Mouse (Mus musculus) cortical plate, adult 2 months (tissue): ENCODE results near the gene Gm5089. TPM values are rescaled to one million over a fixed set of nuclear protein-coding genes. Genes with fewer than 3 reads are reported as not detected.
"Not testable (repeated sequence)": the region's sequence is repeated elsewhere in the genome, so short reads cannot be mapped to it uniquely, and the experiment has no call there.

ENCODE experiments used
- H3K27ac ChIP-seq: fragments of 200-500 bp; 2 replicates; pipeline ENCODE4 v1.5.1; 2012; ENCODE audit warnings: low read length, control low read depth, inconsistent platforms; ENCODE audit not compliant: insufficient read depth
- H3K4me1 ChIP-seq: fragments of 200-500 bp; 2 replicates; pipeline ENCODE4 v1.6.1; 2011; ENCODE audit warnings: low read length; ENCODE audit not compliant: control insufficient read depth, insufficient read depth
- H3K4me3 ChIP-seq: fragments of 200-500 bp; 2 replicates; pipeline ENCODE4 v1.5.1; 2011; ENCODE audit warnings: mild to moderate bottlenecking, low read length, control low read depth; ENCODE audit not compliant: insufficient read depth
- CTCF ChIP-seq: fragments of 200-500 bp; IDR thresholded peaks from 2 replicates; pipeline ENCODE4 v1.5.1; 2011; ENCODE audit warnings: mild to moderate bottlenecking, control low read depth, low read length; ENCODE audit not compliant: insufficient read depth; ENCODE audit errors: extremely low read depth
- POLR2A ChIP-seq: fragments of 200-500 bp; IDR thresholded peaks from 2 replicates; pipeline ENCODE4 v1.6.1; 2011; ENCODE audit warnings: mild to moderate bottlenecking, low read length, control low read depth; ENCODE audit not compliant: insufficient read depth; ENCODE audit errors: extremely low read depth
- polyA plus RNA-seq: library from polyadenylated mRNA; depleted of rRNA; stranded (reverse); fragments of >200 nt; gene quantifications from 2 replicates; pipeline ENCODE4 v1.2.3, GENCODE M21; 2012

Gm5089 gene
- polyA plus RNA-seq, 1 experiment = 0.17 TPM

DNA sequence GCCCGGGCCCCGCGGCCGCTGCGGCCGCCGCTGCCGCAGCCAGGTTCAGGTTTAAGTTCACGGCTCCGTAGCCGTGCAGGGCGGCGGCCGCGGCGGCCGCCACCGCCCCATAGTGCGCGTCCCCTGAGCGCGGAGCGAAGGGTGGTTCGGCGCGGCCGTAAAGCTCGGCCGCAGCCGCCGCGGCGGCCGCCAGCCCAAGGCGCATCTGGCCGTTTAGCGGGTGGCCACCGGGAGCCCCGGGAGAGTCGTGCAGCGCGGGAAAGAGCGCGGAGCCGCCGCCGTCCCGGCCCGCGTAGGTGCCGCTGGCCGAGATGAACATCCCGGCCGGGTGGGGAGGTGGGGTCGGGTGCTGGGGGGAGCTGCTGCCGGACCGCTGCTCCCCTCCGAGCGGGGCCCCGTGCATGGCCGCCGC, 13.4 kb upstream of the Gm5089 start:
- Histone ChIP-seq H3K4me1 (no peaks in the 10 kb centered on the region), H3K27ac (peak overlapping the region; percentile 93), H3K4me3 (peak overlapping the region; percentile 24)
- no peak for TF ChIP-seq CTCF
- no peak for TF ChIP-seq POLR2A

GRCm38 (mm10) chr14:122463734-122464341, 12.9 kb upstream of the Gm5089 start:
- Histone ChIP-seq H3K27ac (peak overlapping the region; percentile 95), H3K4me3 (peak overlapping the region; percentile 48)
- not testable (repeated sequence) for H3K4me1 ChIP-seq

- H3K4me1 ChIP-seq = no peaks in the 10 kb centered on the region
- H3K4me3 ChIP-seq = peak overlapping the region; percentile 48
- H3K27ac ChIP-seq = peak overlapping the region; percentile 95
- TF ChIP-seq CTCF (no peak), POLR2A (no peak)
Measured at GRCm38 (mm10) chr14:122463080-122463691, 12.3 kb upstream of the Gm5089 start.

DNA sequence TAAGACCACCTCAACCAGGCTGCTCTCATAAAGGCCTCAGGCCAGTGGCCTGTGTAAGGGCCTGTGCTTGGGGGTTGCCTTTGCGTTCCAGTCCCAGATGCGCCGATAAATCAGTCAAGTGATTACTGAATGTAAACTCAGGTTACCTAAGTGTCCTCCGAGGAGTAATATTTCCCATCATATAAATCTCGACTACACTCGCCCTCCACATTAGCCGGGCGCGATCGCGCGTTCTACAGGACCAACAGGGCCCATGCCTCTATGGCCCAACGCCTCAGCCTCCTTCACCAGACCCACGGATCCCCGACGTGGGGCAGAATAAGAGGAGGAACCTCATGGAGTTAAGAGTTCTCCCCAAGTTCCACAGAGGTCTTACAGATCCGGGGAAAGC, 11.8 kb upstream of the Gm5089 start:
- peak overlapping the region; percentile 48 for H3K4me3 ChIP-seq
- TF ChIP-seq POLR2A (no peak), CTCF (no peak)
- no peaks in the 10 kb centered on the region for H3K4me1 ChIP-seq
- H3K27ac ChIP-seq = peak overlapping the region; percentile 95

- H3K4me1 ChIP-seq = no peaks in the 10 kb centered on the region
- TF ChIP-seq CTCF (no peak), POLR2A (no peak)
- peak overlapping the region; percentile 54 for H3K27ac ChIP-seq
- peak overlapping the region; percentile 11; the same call in 1 of the 2 replicates for H3K4me3 ChIP-seq
Measured at GRCm38 (mm10) chr14:122461966-122462365, 11.1 kb upstream of the Gm5089 start.

- 0 out of 2 replicates have a peak overlapping the region, but pooled peaks have one; percentile 11 for H3K4me3 ChIP-seq
- no peaks in the 10 kb centered on the region for H3K4me1 ChIP-seq
- peak overlapping the region; percentile 54; the same call in 1 of the 2 replicates for H3K27ac ChIP-seq
- TF ChIP-seq POLR2A (no peak), CTCF (no peak)
Measured at GRCm38 (mm10) chr14:122461500-122461899, 10.6 kb upstream of the Gm5089 start.

DNA sequence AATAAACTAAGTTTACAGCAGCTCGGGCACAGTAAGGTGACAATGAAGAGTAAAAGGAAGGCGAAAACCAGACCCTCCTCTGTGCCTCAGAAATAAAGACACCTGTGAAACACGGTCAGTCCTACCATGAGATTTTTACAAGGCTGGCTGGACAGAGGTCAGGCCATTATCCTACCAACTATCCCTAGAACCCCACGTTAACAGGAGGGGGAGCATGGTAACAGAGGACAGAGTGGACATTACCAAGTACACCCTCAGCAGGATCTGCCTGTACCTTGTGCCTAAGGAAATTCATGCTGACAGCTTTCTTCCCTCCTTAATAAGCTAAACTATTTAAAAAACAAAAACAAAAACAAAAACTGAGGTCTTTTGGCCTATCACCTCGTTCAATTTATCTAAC, 9.3 kb upstream of the Gm5089 start:
- Histone ChIP-seq H3K4me3 (no peak overlapping the region), H3K27ac (no peak overlapping the region)

GRCm38 (mm10) chr14:122459776-122460175, 8.9 kb upstream of the Gm5089 start:
- TF ChIP-seq CTCF = no peak
- no peak for TF ChIP-seq POLR2A
- no peak overlapping the region for H3K27ac ChIP-seq
- no peak overlapping the region for H3K4me3 ChIP-seq
- no peaks in the 10 kb centered on the region for H3K4me1 ChIP-seq

More for the DNA sequence above, 9.3 kb upstream of the Gm5089 start:
- no peak for TF ChIP-seq POLR2A
- TF ChIP-seq CTCF = no peak
- H3K4me1 ChIP-seq = no peaks in the 10 kb centered on the region

GRCm38 (mm10) chr14:122459332-122459731, 8.4 kb upstream of the Gm5089 start:
- H3K4me3 ChIP-seq, H3K27ac ChIP-seq, H3K4me1 ChIP-seq: not testable (repeated sequence)

- H3K4me3 ChIP-seq = no peak overlapping the region
- no peak for TF ChIP-seq POLR2A
- TF ChIP-seq CTCF = no peak
- H3K27ac ChIP-seq = no peak overlapping the region
- no peaks in the 10 kb centered on the region for H3K4me1 ChIP-seq
Measured at GRCm38 (mm10) chr14:122455562-122455958, 4.6 kb upstream of the Gm5089 start.
